Mouse (Mus musculus) gastrocnemius, adult 2 months (tissue): ENCODE results near the gene Hsdl2. TPM values are rescaled to one million over a fixed set of nuclear protein-coding genes. Genes with fewer than 3 reads are reported as not detected.
"Not testable (repeated sequence)": the region's sequence is repeated elsewhere in the genome, so short reads cannot be mapped to it uniquely, and the experiment has no call there.

Experiments
- DNase-seq: peaks from one replicate; pipeline ENCODE4 v3.0.0; 2022
- H3K27ac ChIP-seq: fragments of 200-600 bp; 2 replicates; pipeline ENCODE4 v1.8.1; 2022; ENCODE audit warnings: mild to moderate bottlenecking
- H3K4me3 ChIP-seq: fragments of 200-600 bp; 2 replicates; pipeline ENCODE4 v1.8.1; 2022; ENCODE audit warnings: mild to moderate bottlenecking, moderate library complexity
- CTCF ChIP-seq: fragments of 200-600 bp; IDR thresholded peaks from 2 replicates; pipeline ENCODE4 v1.8.1; 2022; ENCODE audit warnings: antibody characterized with exemption, mild to moderate bottlenecking, moderate library complexity
- intact Hi-C: fragments of 180-260 bp; cut with DNase I; formaldehyde crosslinking; loops from one replicate; pipeline ENCODE4 v1.15.1; 2025
- total RNA-seq, 2 experiments: library from RNA; stranded (reverse); gene quantifications; 2 replicates each; pipeline ENCODE4 v1.2.3; 2021

The Hsdl2 gene
- total RNA-seq, 2 experiments from 2014 or later, result 47.5 to 75.1 TPM

DNA sequence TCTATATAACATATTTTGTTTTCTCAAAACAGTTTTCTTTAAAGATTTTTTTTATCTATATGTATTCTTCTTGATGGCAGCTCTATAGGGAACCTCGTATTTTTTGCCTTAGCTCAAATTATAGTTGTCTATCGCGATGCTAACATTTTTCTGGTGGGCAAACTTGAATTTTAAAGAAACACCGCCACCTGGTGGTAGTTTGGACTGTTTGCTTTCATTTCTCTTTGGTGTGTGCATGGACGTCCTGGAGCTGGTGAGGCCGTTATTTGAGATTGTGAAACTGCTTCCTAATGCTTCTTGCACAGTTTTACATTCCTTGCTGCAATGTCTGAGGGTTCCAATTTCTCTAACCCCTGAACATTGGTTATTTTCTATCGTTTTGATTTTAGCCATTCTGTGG is 11.8 kb upstream of the Hsdl2 start:
- TF ChIP-seq CTCF, result peak; percentile 87
- DNase-seq, result peak; percentile 68
- no peak overlapping the region for H3K27ac ChIP-seq
- intact Hi-C loops, result loop anchor here (1.0 to 5.0 kb wide), 2 partner anchors 209 to 472 kb away; no protein-coding TSS in a partner anchor
- H3K4me3 ChIP-seq, result no peak overlapping the region; the same call in 1 of the 2 replicates

DNA sequence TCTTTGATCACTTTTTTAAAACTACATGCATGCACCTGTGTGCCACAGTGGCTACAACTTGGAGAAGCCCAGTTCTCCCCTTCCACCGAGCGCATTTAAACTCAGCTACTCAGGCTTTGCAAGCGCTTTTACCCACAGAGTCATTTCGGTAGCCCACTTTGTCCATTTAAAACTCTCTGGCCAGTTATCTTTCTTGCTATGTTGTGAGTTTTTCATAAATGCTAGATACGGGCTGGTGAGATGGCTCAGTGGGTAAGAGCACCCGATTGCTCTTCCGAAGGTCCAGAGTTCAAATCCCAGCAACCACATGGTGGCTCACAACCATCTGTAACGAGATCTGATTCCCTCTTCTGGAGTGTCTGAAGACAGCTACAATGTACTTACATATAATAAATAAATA is 10.8 kb upstream of the Hsdl2 start:
- DNase-seq, H3K27ac ChIP-seq, intact Hi-C loops, H3K4me3 ChIP-seq: not testable (repeated sequence)

DNA sequence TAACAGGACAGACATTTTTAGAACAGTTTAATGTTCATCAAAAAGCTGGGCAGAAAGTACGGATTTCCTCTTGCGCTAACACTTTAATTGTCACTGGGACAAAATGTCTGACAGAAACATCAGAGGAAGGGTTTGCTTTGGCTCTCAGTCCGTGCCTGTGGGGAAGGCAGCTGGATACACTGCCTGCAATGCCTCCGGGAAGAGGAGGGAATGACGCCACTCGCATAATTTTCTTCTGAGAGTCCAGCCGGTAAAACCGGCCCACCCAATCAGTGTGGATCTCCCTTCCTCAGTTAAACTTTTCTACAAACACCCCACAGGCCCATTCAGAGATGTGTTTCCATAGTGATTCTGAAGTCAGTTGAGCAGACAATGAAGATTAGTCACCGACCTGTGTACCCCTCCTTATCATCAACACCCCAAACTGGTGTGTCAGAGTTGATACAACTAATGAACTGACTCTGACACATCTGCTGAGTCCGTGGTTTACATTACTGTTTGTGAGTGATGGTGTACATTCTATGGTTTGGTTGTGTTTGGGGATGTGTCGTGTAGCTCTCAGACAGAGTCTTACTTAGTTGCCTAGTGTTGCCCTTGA is 8.7 kb upstream of the Hsdl2 start:
- no peak for DNase-seq
- Histone ChIP-seq H3K27ac (no peak overlapping the region), H3K4me3 (no peak overlapping the region)
- intact Hi-C loops, result no loop called here
- TF ChIP-seq CTCF, result no peak

DNA sequence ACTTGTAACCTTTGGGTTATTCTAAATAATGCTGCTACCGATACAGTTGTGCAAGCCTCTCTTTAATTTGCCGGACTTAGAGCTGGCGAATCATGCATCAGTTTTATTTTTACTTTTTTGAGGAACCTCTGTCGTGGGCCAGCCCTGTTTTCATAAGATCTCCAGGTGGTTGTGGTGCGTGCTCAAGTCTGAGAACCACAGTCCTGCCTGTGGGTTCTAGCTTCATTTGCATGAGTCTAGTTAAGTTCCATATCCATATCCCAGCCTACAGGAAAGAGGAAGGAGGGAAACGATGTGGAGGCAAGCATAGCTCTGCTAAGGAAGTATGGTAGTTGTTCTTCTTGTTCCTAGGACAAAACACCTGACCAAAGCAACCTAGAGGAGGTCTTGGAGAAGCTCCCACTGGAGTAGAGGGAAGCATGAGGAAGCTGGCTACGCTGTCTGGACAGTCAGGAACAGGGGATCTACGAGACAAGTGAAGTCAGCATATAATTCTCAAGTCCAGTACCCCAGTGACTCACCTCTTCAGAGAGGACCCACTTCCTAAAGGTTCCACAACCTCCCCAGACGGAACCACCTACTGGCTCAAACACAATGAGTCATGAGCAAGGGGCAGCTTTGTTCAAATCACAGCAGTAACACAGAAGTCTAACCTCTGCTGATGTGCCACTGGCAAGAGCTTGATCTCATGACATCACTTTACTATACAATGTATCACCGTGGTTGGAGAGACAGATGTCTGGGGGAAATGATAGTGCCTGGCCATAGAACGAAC is 6.0 kb upstream of the Hsdl2 start:
- intact Hi-C loops, result no loop called here
- Histone ChIP-seq H3K27ac (no peak overlapping the region), H3K4me3 (no peak overlapping the region)
- DNase-seq, result no peak
- TF ChIP-seq CTCF, result no peak

DNA sequence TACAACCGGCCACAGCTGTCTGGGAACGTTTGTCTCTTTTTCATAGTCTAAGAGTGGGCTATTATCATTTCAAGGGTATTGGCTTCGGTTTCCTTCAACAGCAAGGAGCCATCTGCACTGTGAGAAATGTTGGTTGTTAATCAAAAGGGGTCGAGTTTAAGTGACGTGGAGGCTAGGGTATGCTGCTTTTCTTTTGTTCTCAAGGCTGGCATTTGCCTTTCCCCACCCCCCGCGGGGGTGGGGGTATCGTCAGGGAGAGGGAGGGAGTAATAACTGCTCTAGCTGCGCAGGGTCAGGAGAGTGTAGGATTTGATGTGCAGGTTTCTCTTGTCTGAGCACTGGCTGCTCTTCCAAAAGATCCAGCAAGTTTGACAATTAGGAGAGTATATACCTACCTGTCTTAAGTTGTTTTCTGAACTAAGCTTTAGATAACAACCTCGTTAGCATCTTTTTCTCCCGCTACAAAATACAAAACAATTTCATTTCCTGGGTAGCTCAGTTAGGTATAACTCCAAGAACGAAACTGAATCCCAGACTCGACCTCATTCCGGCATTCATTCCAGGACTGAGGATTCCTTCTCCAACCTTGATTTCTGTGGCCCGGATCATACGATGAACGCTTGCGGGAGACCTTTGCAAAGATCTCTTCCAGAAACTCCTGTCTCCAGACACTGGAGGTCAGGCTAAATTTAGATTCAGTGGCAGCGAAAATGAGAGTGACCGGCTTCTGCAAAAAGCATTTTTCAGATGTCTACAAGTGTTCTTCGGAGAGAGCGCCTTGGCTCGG is 675 bp upstream of the Hsdl2 start:
- no peak for DNase-seq
- Histone ChIP-seq H3K27ac (peak overlapping the region; percentile 91), H3K4me3 (peak overlapping the region; percentile 86)
- TF ChIP-seq CTCF, result no peak
- intact Hi-C loops, result no loop called here

DNA sequence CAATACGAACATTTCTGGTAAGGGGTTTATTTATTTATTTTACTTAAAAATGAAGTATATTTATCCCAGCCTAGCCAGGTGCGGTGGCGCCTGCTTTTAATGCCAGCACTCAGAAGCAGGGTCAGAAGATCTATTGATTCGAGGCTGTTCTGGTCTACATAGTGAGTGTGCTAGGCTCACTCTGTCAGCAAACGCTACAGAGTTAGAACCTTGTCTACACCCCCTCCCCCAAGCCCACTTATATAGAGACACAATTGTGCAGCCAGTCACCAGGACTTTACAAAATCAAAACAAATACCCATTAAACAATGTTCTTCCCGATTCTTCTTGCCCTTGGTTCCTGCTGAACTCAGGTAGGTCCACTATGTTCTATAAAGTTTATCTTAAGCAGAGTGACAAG is 823 bp downstream of the Hsdl2 start:
- peak overlapping the region; percentile 91 for H3K27ac ChIP-seq
- intact Hi-C loops, result no loop called here
- no peak for DNase-seq

DNA sequence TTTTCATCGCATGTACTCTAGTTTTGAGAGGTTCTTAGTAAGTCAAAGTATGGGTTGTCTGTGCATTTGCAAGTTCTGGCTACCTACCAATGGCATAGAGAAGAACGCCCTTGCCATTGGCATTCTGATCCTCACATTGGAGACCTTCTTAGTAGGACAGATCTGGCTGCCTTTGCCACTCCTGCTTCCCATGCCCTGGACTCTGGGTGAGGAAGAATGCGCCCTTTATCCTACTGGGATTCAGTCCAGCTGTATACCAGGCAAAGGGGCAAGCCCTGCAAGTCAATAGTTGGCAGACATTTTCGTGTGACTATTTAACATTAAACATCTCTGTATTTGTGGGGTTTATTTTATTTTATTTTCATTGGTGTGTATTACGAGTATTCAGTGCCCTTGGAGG is 3.7 kb downstream of the Hsdl2 start:
- intact Hi-C loops, result no loop called here
- DNase-seq, result peak; percentile 42
- Histone ChIP-seq H3K27ac (peak overlapping the region; percentile 58), H3K4me3 (peak overlapping the region; percentile 15; the same call in 1 of the 2 replicates)
- no peak for TF ChIP-seq CTCF

More for the DNA sequence above, 823 bp downstream of the Hsdl2 start:
- H3K4me3 ChIP-seq, result peak overlapping the region; percentile 86
- TF ChIP-seq CTCF, result no peak

DNA sequence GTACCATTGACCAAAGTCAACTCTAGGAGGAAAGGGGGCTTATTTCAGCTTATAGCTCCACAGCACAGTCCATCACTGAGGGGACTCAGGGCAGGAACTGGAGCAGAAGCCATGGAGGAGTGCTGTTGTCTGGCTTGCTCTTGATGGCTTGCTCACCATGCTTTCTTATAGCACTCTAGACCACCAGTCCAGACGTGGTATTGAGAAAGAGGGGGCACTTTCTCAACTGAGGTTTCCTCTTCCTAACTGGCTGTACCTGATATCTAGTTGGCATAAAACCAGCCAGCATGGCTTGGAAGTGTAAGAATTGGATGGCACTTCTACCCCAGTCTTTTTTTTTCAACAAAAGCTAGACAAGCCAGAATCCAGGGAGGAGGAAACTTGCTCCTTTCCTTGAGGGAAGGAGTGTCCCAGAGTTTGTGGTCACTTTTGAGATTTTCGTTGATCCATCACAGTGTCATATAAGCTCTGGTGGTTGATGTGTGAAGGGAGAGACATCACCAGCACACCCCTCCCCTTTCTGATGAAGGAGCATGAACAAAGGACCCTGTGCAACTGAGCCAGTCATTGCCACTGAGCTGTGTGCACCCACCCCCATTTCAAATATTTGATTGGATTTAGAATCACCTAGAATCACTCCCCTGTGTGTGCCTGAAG is 6.0 kb downstream of the Hsdl2 start:
- Histone ChIP-seq H3K27ac (no peak overlapping the region), H3K4me3 (no peak overlapping the region)
- DNase-seq, result no peak
- intact Hi-C loops, result no loop called here
- TF ChIP-seq CTCF, result no peak

DNA sequence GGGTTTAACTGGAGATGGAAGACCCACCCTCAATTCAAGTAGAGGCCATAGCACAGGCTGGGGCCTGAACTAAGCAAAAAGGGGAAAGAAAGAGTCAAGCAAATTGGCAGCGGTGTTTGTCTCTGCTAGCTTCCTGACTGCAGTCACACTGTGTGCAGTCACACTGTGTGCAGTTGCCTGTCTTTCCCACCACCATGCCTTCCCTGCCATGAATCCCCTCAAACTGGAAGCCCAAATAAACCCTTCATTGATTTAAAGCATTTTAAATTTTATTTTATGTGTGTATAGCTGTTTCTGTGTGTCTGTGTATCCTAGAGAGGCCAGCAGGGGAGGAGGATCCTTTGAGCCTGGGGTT is 6.5 kb downstream of the Hsdl2 start:
- Histone ChIP-seq H3K4me3 (no peak overlapping the region), H3K27ac (no peak overlapping the region)
- intact Hi-C loops, result no loop called here
- no peak for TF ChIP-seq CTCF
- no peak for DNase-seq

DNA sequence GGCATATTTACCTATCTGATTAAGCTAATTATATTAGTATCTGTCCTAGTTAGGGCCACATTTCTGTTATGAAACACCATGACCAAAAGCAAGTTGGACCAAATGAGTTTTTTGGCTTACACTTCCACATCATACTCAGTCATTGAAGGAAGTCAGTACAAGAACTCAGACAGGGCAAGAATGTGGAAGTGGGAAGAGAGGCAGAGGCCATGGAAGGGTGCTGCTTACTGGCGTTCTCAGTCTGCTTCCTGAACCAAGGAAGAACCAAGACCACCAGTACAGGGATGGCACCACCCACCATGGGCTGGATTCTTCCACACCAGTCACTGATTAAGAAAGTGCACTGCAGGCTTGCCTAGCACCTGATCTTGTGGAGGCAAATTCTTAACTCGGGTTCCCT is 13.3 kb downstream of the Hsdl2 start:
- no peak overlapping the region for H3K4me3 ChIP-seq
- DNase-seq, result no peak
- no peak overlapping the region for H3K27ac ChIP-seq
- intact Hi-C loops, result no loop called here
- no peak for TF ChIP-seq CTCF

DNA sequence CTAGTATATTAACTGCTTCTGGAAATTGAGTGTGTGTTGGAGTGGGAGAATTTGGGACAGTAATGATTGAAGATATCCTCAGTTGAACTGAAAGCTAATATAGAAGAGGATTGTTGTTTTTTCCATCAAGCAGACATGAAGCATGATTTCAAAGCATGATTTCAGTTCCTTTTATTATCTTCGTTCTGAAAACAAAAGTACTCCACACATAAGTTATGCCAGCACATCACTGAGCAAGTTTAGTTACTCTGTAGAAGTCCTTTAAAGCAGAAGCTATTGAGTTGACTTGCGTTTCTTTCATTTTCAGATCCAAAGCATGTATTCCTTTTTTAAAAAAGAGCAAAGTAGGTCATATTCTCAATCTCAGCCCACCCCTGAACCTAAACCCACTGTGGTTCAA is 15.2 kb downstream of the Hsdl2 start:
- no peak overlapping the region for H3K27ac ChIP-seq
- intact Hi-C loops, result no loop called here
- H3K4me3 ChIP-seq, result no peak overlapping the region
- TF ChIP-seq CTCF, result no peak
- no peak for DNase-seq

DNA sequence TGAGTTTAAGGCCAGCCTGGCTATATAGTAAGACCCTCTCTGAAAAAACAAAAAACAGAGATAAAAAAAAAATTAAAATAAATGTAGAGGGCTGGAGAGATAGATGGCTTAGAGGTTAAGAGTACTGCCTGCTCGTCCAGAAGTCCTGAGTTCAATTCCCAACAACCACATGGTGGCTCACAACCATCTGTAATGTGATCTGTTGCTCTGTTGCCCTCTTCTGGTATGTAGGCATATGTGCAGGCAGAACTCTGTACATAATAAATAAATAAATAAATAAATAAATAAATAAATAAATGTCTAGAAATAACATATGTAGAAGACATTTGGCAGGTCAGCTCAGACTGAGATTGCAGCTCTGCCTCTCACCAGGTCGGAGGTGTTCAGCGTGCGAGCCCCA is 21.3 kb downstream of the Hsdl2 start:
- no peak overlapping the region for H3K27ac ChIP-seq
- DNase-seq, result no peak
- TF ChIP-seq CTCF, result peak; percentile 30; the same call in 1 of the 2 replicates
- intact Hi-C loops, result no loop called here
- no peak overlapping the region for H3K4me3 ChIP-seq

DNA sequence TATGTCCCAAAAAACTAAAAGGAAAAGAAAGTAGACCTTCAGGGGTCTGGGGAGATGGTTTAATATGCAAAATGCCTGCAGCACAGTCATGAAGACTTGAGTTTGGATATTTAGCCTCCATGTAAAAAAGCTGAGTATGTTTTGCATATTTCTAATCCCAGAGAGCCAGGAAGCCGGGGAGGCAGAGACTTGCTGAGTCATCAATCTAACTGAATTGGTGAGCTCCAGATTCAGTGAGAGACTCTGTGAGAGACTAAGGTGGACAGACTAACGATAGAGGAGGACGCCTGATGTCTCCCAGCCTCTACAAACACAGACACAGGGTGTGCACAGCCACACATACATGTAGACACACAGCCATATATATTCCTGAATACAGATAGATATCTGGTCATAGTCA is 23.5 kb downstream of the Hsdl2 start:
- intact Hi-C loops, result no loop called here
- no peak for TF ChIP-seq CTCF
- no peak for DNase-seq
- Histone ChIP-seq H3K4me3 (no peak overlapping the region), H3K27ac (no peak overlapping the region)
